Mouse (Mus musculus): ENCODE results near the gene Il23r.
A peak's percentile ranks its signal among the peaks of the same experiment; 100 is the strongest.

Il23r gene

DNA sequence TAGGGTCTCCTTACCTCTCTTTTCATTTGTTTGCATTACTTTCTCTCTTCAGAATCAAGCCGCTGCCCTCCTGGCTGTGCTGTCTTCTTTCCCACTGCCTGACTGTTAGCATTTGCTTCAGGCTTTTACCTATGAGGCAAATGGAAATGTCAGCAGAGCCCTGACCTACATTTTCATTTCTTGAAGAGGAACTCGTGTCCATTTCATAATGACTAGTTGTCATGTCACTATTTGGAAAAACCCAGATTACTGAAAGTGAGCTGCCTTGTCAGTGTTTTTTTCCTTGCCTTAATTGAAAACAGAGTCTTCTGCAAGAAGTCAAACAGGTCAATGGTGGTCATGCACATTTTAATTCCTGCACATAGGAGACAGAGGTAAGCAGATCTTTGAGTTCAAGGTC is at the start of gene Il23r:
TSS of gene Il23r (minus strand) at position 101 of the 400 bp plus-strand sequence.
- Histone ChIP-seq H3K9me3 (ENCODE audit: low read length) (0 out of 2 replicates have a peak, but pooled peaks cover 3% of the 10 kb centered on the region), H3K4me1 (replicated peaks; ENCODE audit: low read depth, low read length) (no peaks in the 10 kb centered on the region), H3K36me3 (ENCODE audit: insufficient read depth, low read length) (no peaks in the 10 kb centered on the region), H3K4me3 (replicated peaks; ENCODE audit: low read length) (no peak within 1 kb of the TSS), H3K27me3 (ENCODE audit: insufficient read depth, low read length) (0 out of 2 replicates have a peak, but pooled peaks cover 3% of the 10 kb centered on the region)
- no peak for TF ChIP-seq NANOG (IDR thresholded peaks at IDR 0.05; ENCODE audit: borderline replicate concordance, low read length)
- TF ChIP-seq POU5F1 (IDR thresholded peaks at IDR 0.05; ENCODE audit: borderline replicate concordance, low read length) = no peak
- TF ChIP-seq CTCF (conservative IDR thresholded peaks at IDR 0.05; ENCODE audit: low read length) = no peak

DNA sequence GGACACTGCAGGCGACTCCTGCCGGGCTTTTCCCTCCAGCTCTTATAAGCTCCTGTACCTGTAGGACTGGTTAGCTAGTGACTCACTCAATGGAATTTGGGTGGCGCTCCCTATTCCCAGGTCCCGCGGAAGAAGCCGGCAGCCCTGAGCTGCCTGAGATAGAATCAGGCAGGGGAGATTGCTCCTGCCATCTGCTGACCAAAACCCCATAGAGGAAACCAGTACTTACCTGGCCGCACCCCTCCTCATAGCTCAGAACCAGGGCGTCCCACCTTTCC is 44.1 kb upstream of the Il23r start, which contains the start of gene Tacstd2:
TSS of gene Tacstd2 (minus strand) at position 20 of the 278 bp plus-strand sequence.
- H3K4me1 ChIP-seq (replicated peaks; ENCODE audit: low read depth, low read length) = peaks cover 37% of the 10 kb centered on the region
- H3K4me3 ChIP-seq (replicated peaks; ENCODE audit: low read length) = peak within 1 kb of the TSS; percentile 72
- no peak for TF ChIP-seq POU5F1 (IDR thresholded peaks at IDR 0.05; ENCODE audit: borderline replicate concordance, low read length)
- no peak for TF ChIP-seq CTCF (conservative IDR thresholded peaks at IDR 0.05; ENCODE audit: low read length)
- no peak for TF ChIP-seq NANOG (IDR thresholded peaks at IDR 0.05; ENCODE audit: borderline replicate concordance, low read length)
- H3K27me3 ChIP-seq (ENCODE audit: insufficient read depth, low read length) = peaks cover 68% of the 10 kb centered on the region
- no peaks in the 10 kb centered on the region for H3K9me3 ChIP-seq (ENCODE audit: low read length)
- no peaks in the 10 kb centered on the region for H3K36me3 ChIP-seq (ENCODE audit: insufficient read depth, low read length)

DNA sequence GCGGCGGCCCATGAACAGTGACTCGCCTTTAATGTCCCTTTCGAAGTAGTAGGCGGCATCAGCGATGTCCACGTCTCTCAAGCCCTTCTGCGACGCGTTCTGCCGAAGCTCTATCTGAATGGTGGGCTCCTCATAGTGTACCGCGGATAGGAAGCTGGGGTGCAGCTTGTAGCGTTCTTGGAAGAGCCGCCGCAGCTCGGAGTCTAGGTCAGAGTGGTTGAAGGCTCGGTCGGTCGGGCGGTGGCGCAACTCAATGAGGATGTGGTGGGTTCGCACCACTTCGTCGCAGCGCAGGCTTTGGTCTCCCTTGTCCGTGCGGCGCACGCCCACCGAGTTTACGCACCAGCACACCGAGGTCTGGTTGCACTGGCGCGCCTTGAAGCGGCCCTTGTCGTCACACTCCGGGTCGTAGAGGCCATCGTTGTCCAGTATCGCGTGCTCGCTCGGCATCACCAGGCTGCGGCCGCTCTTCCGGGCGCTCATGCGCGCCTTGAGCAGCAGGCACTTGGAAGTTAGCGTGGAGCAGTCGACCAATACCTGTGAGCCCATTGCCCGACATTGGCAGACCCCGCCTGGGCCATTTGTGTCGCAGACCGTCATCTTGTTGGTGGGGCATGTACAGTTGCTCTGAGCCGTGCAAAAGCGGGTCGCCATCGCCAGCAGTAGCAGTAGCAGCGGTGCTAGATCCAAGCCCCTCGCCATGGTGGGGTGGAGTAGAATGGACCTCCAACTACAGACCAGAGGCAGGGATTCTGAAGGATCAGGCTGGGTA is 43.5 kb upstream of the Il23r start:
- H3K27me3 ChIP-seq (ENCODE audit: insufficient read depth, low read length) = peaks cover 73% of the 10 kb centered on the region
- no peaks in the 10 kb centered on the region for H3K9me3 ChIP-seq (ENCODE audit: low read length)
- H3K4me3 ChIP-seq (replicated peaks; ENCODE audit: low read length) = peak overlapping the region; percentile 72
- H3K36me3 ChIP-seq (ENCODE audit: insufficient read depth, low read length) = no peaks in the 10 kb centered on the region
- TF ChIP-seq CTCF (conservative IDR thresholded peaks at IDR 0.05; ENCODE audit: low read length) (no peak), NANOG (IDR thresholded peaks at IDR 0.05; ENCODE audit: borderline replicate concordance, low read length) (no peak), POU5F1 (IDR thresholded peaks at IDR 0.05; ENCODE audit: borderline replicate concordance, low read length) (no peak)
- H3K4me1 ChIP-seq (replicated peaks; ENCODE audit: low read depth, low read length) = peaks cover 37% of the 10 kb centered on the region

DNA sequence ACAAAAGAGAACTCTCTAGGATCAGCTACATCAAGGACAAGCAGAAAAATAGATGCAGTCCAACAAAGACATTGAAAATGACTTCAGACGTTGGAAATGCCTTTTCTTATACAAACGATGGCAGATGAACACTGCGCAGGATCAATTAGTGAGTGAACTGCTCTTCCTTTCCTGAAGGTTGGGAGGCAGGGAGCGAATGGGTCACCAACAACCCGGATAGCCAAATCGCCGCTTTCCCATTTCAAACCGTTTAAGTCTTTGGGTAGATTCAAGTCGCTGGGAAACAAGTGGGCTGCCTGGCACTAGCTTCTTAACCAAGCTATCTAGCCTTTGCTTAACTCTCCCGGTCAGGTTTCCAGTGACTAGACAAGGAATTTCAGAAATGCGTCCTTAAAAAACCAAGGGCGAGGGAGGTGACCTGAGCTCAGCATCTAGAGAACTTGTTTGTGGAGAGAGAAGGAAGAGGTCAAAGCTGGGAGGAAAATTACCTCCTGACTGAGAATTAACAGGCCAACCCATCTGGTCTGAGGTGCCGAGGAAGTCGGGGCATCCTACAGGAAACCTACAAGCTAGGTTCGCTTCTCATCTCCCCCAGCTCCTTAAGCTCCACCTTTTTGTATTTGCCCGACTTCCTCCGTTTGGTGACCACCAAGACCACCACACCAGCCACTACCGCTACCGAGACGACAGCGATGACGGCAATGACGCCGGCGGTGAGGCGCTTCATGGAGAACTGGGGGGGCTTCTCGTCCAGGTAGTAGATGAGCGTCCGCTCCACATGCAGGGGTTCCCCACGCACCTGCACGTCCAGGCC is 42.7 kb upstream of the Il23r start:
- Histone ChIP-seq H3K36me3 (ENCODE audit: insufficient read depth, low read length) (no peaks in the 10 kb centered on the region), H3K27me3 (ENCODE audit: insufficient read depth, low read length) (peaks cover 75% of the 10 kb centered on the region), H3K9me3 (ENCODE audit: low read length) (no peaks in the 10 kb centered on the region), H3K4me3 (replicated peaks; ENCODE audit: low read length) (peak overlapping the region; percentile 72), H3K4me1 (replicated peaks; ENCODE audit: low read depth, low read length) (peaks cover 37% of the 10 kb centered on the region)
- TF ChIP-seq NANOG (IDR thresholded peaks at IDR 0.05; ENCODE audit: borderline replicate concordance, low read length) (no peak), POU5F1 (IDR thresholded peaks at IDR 0.05; ENCODE audit: borderline replicate concordance, low read length) (no peak), CTCF (conservative IDR thresholded peaks at IDR 0.05; ENCODE audit: low read length) (no peak)

DNA sequence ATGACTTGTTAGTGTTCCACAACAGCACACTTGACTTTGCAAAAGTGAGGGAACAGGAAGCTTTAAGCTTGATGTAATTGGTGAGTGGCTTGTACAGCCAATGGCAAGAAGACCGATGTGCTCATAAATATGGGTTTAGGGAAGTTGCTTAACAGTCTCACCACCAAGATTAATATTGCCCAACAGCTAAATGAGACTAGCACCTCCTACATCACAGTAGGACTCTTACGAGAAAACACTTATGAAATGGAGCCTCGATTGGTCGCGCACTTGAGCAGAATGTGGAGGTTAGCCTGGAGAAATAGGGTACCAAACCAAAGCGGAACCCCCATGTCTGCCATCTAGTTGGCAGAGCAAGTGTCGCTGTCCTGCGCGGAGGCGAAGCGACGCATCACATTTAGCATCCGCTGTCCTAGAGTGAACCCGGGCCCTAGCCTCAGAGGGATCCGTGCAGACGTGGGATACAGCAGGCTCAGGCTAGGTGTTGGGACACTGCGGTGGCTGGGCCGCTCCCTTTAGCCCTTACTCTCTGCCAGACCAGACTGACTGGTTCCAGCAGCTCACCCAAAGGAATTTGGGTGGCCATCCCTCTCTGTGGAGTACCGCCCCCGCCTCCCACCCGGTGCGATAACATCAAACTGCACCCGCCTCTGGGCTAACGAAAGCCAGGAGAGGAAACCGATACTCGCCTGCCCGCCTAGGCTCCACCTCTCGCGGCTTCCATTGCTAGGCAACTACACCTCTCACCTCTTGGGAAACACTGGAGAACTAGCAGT is 41.2 kb upstream of the Il23r start:
- H3K4me3 ChIP-seq (replicated peaks; ENCODE audit: low read length) = peak overlapping the region; percentile 58
- TF ChIP-seq POU5F1 (IDR thresholded peaks at IDR 0.05; ENCODE audit: borderline replicate concordance, low read length) (no peak), CTCF (conservative IDR thresholded peaks at IDR 0.05; ENCODE audit: low read length) (no peak), NANOG (IDR thresholded peaks at IDR 0.05; ENCODE audit: borderline replicate concordance, low read length) (no peak)

DNA sequence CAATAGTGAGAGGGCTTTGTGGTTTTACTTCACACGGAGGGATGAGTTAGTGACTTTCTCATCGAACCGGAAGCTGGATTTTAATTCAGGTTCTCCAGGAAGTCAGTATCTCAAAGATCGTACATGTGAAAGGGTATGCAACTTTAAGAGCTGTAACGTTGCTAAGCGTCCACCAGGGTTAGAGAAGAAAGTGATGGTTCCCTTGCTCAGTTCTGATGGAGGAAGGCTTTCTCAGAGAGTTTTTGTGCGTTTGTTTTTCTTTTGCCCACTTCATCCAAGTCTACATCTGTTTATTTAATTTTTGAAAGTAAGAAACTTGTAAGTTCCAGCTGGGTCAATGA is 40.1 kb upstream of the Il23r start:
- peaks cover 37% of the 10 kb centered on the region for H3K4me1 ChIP-seq (replicated peaks; ENCODE audit: low read depth, low read length)
- H3K27me3 ChIP-seq (ENCODE audit: insufficient read depth, low read length) = peaks cover 63% of the 10 kb centered on the region
- H3K9me3 ChIP-seq (ENCODE audit: low read length) = no peaks in the 10 kb centered on the region
- no peak overlapping the region for H3K4me3 ChIP-seq (replicated peaks; ENCODE audit: low read length)
- no peaks in the 10 kb centered on the region for H3K36me3 ChIP-seq (ENCODE audit: insufficient read depth, low read length)
- TF ChIP-seq POU5F1 (IDR thresholded peaks at IDR 0.05; ENCODE audit: borderline replicate concordance, low read length) (no peak), CTCF (conservative IDR thresholded peaks at IDR 0.05; ENCODE audit: low read length) (no peak; the same call in 1 of the 2 replicates), NANOG (IDR thresholded peaks at IDR 0.05; ENCODE audit: borderline replicate concordance, low read length) (no peak)

More for the DNA sequence above, 41.2 kb upstream of the Il23r start:
- H3K9me3 ChIP-seq (ENCODE audit: low read length) = no peaks in the 10 kb centered on the region
- peaks cover 70% of the 10 kb centered on the region for H3K27me3 ChIP-seq (ENCODE audit: insufficient read depth, low read length)
- peaks cover 37% of the 10 kb centered on the region for H3K4me1 ChIP-seq (replicated peaks; ENCODE audit: low read depth, low read length)
- H3K36me3 ChIP-seq (ENCODE audit: insufficient read depth, low read length) = no peaks in the 10 kb centered on the region

DNA sequence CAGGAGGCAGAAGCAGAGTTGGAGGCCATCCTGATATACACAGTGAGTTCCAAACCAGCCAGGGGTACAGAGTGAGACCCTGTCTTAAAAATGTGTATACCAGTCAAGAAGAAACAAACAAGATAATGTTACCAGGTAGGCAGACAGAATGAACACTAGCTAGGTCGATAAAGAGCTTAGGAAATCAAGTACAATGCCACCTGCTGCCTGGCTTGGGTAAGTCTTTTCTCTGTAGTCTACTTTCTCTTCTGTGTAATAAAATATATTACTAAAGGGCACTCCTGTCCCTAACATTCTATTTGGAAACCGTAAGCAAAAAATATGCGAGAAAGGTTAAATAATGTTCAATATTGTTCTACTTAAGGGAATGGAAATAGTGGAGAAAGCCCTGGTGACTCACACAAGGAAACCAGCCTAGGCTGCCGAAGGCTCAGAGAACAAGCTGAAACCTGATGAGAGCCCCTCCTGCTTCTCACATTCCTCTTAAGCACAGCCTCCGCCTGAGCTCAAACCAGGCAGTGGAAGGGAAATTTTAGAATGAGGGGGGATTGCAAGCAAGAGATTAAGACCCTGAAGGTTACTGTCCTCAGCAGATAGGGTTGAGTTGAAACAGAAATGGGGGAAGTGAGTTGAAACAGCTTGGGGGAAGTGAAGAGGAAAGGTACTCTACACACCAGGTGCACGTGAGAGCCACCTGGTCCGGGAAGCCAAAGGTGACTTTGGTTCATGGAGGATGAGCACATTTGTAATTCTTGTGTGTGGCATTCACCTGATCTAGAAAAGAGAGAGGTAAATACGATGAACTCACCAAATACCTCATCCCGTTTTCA is 39.6 kb upstream of the Il23r start:
- Histone ChIP-seq H3K27me3 (ENCODE audit: insufficient read depth, low read length) (peaks cover 57% of the 10 kb centered on the region), H3K36me3 (ENCODE audit: insufficient read depth, low read length) (no peaks in the 10 kb centered on the region), H3K9me3 (ENCODE audit: low read length) (no peaks in the 10 kb centered on the region), H3K4me1 (replicated peaks; ENCODE audit: low read depth, low read length) (peaks cover 37% of the 10 kb centered on the region), H3K4me3 (replicated peaks; ENCODE audit: low read length) (no peak overlapping the region)
- no peak for TF ChIP-seq CTCF (conservative IDR thresholded peaks at IDR 0.05; ENCODE audit: low read length)
- TF ChIP-seq NANOG (IDR thresholded peaks at IDR 0.05; ENCODE audit: borderline replicate concordance, low read length) = no peak
- no peak for TF ChIP-seq POU5F1 (IDR thresholded peaks at IDR 0.05; ENCODE audit: borderline replicate concordance, low read length)
